Mouse (Mus musculus): ENCODE data around the gene Tprkb.

DNA sequence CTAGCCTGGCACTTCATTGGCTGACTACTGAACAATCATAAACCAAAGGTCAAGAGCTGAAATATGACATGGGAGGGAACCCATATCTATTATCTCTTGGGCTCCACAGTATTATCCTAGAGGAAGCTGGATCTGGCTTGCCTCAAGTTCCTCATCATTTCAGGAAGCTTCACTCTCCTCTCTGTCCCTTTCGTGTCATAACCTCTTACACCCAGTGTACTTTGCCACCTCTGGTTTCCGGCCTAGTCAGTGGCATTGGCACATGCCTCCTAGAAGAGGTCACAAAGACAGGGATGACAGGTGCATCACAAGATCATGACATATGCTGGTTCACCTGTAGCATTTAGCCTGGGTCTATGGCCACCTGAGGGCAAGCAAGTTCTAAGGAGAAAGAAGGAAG, 9.4 kb upstream of the Tprkb start:
- TF ChIP-seq CTCF (IDR thresholded peaks at IDR 0.05; ENCODE audit: insufficient read depth, low read length) (no peak), POLR2A (IDR thresholded peaks at IDR 0.05; ENCODE audit: borderline replicate concordance, extremely low read depth, low read depth, low read length) (no peak)
